Comparison of ENCODE assay signal across 23 mouse cellular contexts in the genomic region with DNA sequence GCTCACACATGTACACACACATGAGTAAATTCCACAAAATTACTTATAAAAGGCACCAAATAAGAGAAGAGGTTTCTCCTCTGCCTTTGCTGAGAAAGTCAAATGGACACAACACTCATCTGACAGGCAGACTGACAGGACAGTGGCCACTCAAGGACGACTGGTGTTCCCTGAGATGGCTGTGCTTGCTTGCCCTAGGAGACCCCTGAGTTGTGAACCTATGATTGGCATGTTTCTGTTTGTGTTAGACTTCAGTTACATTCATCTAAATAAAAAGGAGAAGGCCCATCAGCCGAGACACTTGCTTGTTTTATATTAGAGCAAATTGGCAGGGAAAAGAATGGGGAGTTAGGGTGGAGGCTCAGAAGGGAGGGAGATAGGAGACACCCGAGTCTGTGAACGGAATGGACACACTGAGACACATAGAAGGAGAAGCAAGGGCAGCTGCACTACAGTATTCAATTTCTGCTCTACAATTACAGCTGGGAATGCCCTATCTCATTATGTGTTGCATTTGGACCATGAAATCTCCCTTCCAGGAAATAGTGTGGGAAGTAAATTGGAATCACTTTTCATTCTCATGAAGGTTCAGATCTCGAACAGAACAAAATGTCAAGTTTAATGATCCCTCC.
DNase-seq lines count a peak whose midpoint lies in the region; ATAC-seq and TF ChIP-seq lines count a peak whose summit lies in the region.
"Had no signal": no experiment of that assay in that cellular context is flagged by ENCODE, and none has a peak within 500 bp of the region (broad histone marks: within the 10 kb centered on the region; RNA-seq: fewer than 3 reads in every experiment).

No protein-coding gene starts in this region.

- H3K9ac ChIP-seq in forebrain, embryonic 11.5 days (ENCODE audit: low read length), result no peak overlapping the region
- no peak overlapping the region for H3K9ac ChIP-seq in forebrain, embryonic 14.5 days (ENCODE audit: low read length)
- no peak overlapping the region for H3K9ac ChIP-seq in kidney, embryonic 14.5 days (ENCODE audit: low read depth, low read length)
- no peak overlapping the region for H3K9ac ChIP-seq in midbrain, postnatal 0 days (replicated peaks; ENCODE audit: low read length, poor library complexity, severe bottlenecking)
- H3K9ac ChIP-seq in midbrain, embryonic 11.5 days (ENCODE audit: low read length), result no peak overlapping the region
- H3K9ac ChIP-seq: embryonic facial prominence, embryonic 13.5 days; forebrain, embryonic 15.5 days; heart, embryonic 15.5 days had no signal

- H3K4me1 ChIP-seq in forebrain, embryonic 11.5 days (replicated peaks; ENCODE audit: control insufficient read depth, insufficient read depth, low read length), result no peaks in the 10 kb centered on the region
- H3K4me1 ChIP-seq in forebrain, embryonic 14.5 days (ENCODE audit: control insufficient read depth, insufficient read depth, low read length), result no peaks in the 10 kb centered on the region
- H3K4me1 ChIP-seq in kidney, embryonic 14.5 days (ENCODE audit: control insufficient read depth, insufficient read depth, low read length), result no peaks in the 10 kb centered on the region
- no peaks in the 10 kb centered on the region for H3K4me1 ChIP-seq in midbrain, postnatal 0 days (ENCODE audit: insufficient read depth, low read length)
- no peaks in the 10 kb centered on the region for H3K4me1 ChIP-seq in midbrain, embryonic 11.5 days (ENCODE audit: control insufficient read depth, insufficient read depth, low read length)
- H3K4me1 ChIP-seq: embryonic facial prominence, embryonic 13.5 days; forebrain, embryonic 15.5 days; heart, embryonic 15.5 days had no signal

- H3K27me3 ChIP-seq in forebrain, embryonic 11.5 days (ENCODE audit: control insufficient read depth, insufficient read depth, low read length), result no peaks in the 10 kb centered on the region
- no peaks in the 10 kb centered on the region for H3K27me3 ChIP-seq in forebrain, embryonic 14.5 days (replicated peaks; ENCODE audit: control insufficient read depth, insufficient read depth, low read length)
- H3K27me3 ChIP-seq in kidney, embryonic 14.5 days (ENCODE audit: control insufficient read depth, insufficient read depth, low read length), result no peaks in the 10 kb centered on the region
- no peaks in the 10 kb centered on the region for H3K27me3 ChIP-seq in midbrain, postnatal 0 days (ENCODE audit: insufficient read depth, low read length)
- no peaks in the 10 kb centered on the region for H3K27me3 ChIP-seq in midbrain, embryonic 11.5 days (ENCODE audit: control insufficient read depth, insufficient read depth, low read length)
- H3K27me3 ChIP-seq: embryonic facial prominence, embryonic 13.5 days; forebrain, embryonic 15.5 days; heart, embryonic 15.5 days; Patski had no signal

- no peak for TF ChIP-seq CTCF in midbrain, postnatal 0 days (IDR thresholded peaks at IDR 0.05)

- WGBS in forebrain, embryonic 11.5 days, result 64% methylated on average over 5 of the region's 5 CpGs
- WGBS in forebrain, embryonic 14.5 days, result 49% methylated on average over 5 of the region's 5 CpGs
- WGBS in kidney, embryonic 14.5 days, result 27% methylated on average over 5 of the region's 5 CpGs
- WGBS in midbrain, postnatal 0 days, result 60% methylated on average over 5 of the region's 5 CpGs
- 79% methylated on average over 5 of the region's 5 CpGs for WGBS in midbrain, embryonic 11.5 days

- no peaks in the 10 kb centered on the region for H3K9me3 ChIP-seq in forebrain, embryonic 11.5 days (ENCODE audit: control insufficient read depth, low read length)
- no peaks in the 10 kb centered on the region for H3K9me3 ChIP-seq in forebrain, embryonic 14.5 days (replicated peaks; ENCODE audit: control insufficient read depth, low read length)
- no peaks in the 10 kb centered on the region for H3K9me3 ChIP-seq in kidney, embryonic 14.5 days (ENCODE audit: control insufficient read depth, low read length)
- H3K9me3 ChIP-seq in midbrain, postnatal 0 days (ENCODE audit: low read length), result no peaks in the 10 kb centered on the region
- H3K9me3 ChIP-seq in midbrain, embryonic 11.5 days (ENCODE audit: control insufficient read depth, low read length), result no peaks in the 10 kb centered on the region
- H3K9me3 ChIP-seq: embryonic facial prominence, embryonic 13.5 days; forebrain, embryonic 15.5 days; heart, embryonic 15.5 days had no signal

- no peak overlapping the region for H3K4me2 ChIP-seq in forebrain, embryonic 11.5 days (ENCODE audit: low read depth, low read length, severe bottlenecking)
- no peak overlapping the region for H3K4me2 ChIP-seq in forebrain, embryonic 14.5 days (ENCODE audit: low read length)
- no peak overlapping the region for H3K4me2 ChIP-seq in kidney, embryonic 14.5 days (replicated peaks; ENCODE audit: low read depth, low read length)
- H3K4me2 ChIP-seq in midbrain, postnatal 0 days (ENCODE audit: low read depth, low read length, poor library complexity, severe bottlenecking), result no peak overlapping the region
- no peak overlapping the region for H3K4me2 ChIP-seq in midbrain, embryonic 11.5 days
- H3K4me2 ChIP-seq: embryonic facial prominence, embryonic 13.5 days; forebrain, embryonic 15.5 days; heart, embryonic 11.5 days; heart, embryonic 15.5 days had no signal

- ATAC-seq in forebrain, embryonic 11.5 days (replicated peaks; ENCODE audit: low FRiP score), result no peak
- no peak for ATAC-seq in forebrain, embryonic 14.5 days
- peak; percentile 81; the same call in 1 of the 2 replicates for ATAC-seq in kidney, embryonic 14.5 days (ENCODE audit: low FRiP score, low TSS enrichment)
- no peak for ATAC-seq in midbrain, postnatal 0 days (ENCODE audit: low FRiP score)
- no peak for ATAC-seq in midbrain, embryonic 11.5 days (ENCODE audit: low FRiP score)
- ATAC-seq: activated CD4-positive, CD25-positive, alpha-beta regulatory T cell, adult 4 months; forebrain, embryonic 15.5 days; hindbrain, embryonic 16.5 days; Patski had no signal

- peak; percentile 14 for DNase-seq in forebrain, embryonic 11.5 days (ENCODE audit: low spot score)
- DNase-seq in forebrain, embryonic 14.5 days (ENCODE audit: low spot score), result no peak
- DNase-seq in kidney, postnatal 25 days, result no peak
- DNase-seq in midbrain, postnatal 0 days (ENCODE audit: low spot score), result peak; percentile 31
- DNase-seq in midbrain, embryonic 11.5 days (ENCODE audit: low spot score, missing footprints), result no peak
- peak; percentile 12 for DNase-seq in retina, embryonic 14.5 days (ENCODE audit: low spot score)
- no peak for DNase-seq in left cerebral cortex, postnatal 25 days (ENCODE audit: low spot score in 2 of 2)
- DNase-seq: adrenal gland, adult 2 months; adrenal gland, postnatal 36 days; cerebellum, adult 11-12 months; cerebellum, adult 9-10 months; cerebellum, postnatal 25 days; gastrocnemius, postnatal 36 days; heart, adult 18-20 months; heart, postnatal 14 days had no signal

- intact Hi-C loops in left cerebral cortex, postnatal 25 days (cut with DNase I), result no loop called here

- no peaks in the 10 kb centered on the region for H3K36me3 ChIP-seq in forebrain, embryonic 11.5 days (ENCODE audit: control insufficient read depth, insufficient read depth, low read length)
- no peaks in the 10 kb centered on the region for H3K36me3 ChIP-seq in forebrain, embryonic 14.5 days (ENCODE audit: control insufficient read depth, insufficient read depth, low read length)
- no peaks in the 10 kb centered on the region for H3K36me3 ChIP-seq in kidney, embryonic 14.5 days (ENCODE audit: control insufficient read depth, insufficient read depth, low read length)
- H3K36me3 ChIP-seq in midbrain, postnatal 0 days (ENCODE audit: insufficient read depth, low read length), result no peaks in the 10 kb centered on the region
- H3K36me3 ChIP-seq in midbrain, embryonic 11.5 days (ENCODE audit: control insufficient read depth, insufficient read depth, low read length), result no peaks in the 10 kb centered on the region
- H3K36me3 ChIP-seq: embryonic facial prominence, embryonic 13.5 days; forebrain, embryonic 15.5 days; heart, embryonic 15.5 days had no signal

- no peak overlapping the region for H3K27ac ChIP-seq in forebrain, embryonic 11.5 days (ENCODE audit: low read depth, low read length)
- no peak overlapping the region for H3K27ac ChIP-seq in forebrain, embryonic 14.5 days (ENCODE audit: low read depth, low read length)
- H3K27ac ChIP-seq in kidney, embryonic 14.5 days (ENCODE audit: low read depth, low read length), result no peak overlapping the region
- no peak overlapping the region for H3K27ac ChIP-seq in midbrain, postnatal 0 days (ENCODE audit: low read depth, low read length)
- H3K27ac ChIP-seq in midbrain, embryonic 11.5 days (ENCODE audit: low read depth, low read length), result no peak overlapping the region
- H3K27ac ChIP-seq: embryonic facial prominence, embryonic 13.5 days; forebrain, embryonic 15.5 days; heart, embryonic 15.5 days had no signal

- no peak overlapping the region for H3K4me3 ChIP-seq in forebrain, embryonic 11.5 days (ENCODE audit: low read depth, low read length)
- no peak overlapping the region for H3K4me3 ChIP-seq in forebrain, embryonic 14.5 days (ENCODE audit: low read depth, low read length)
- H3K4me3 ChIP-seq in kidney, embryonic 14.5 days (ENCODE audit: low read length), result no peak overlapping the region
- no peak overlapping the region for H3K4me3 ChIP-seq in midbrain, postnatal 0 days (ENCODE audit: low read depth, low read length)
- H3K4me3 ChIP-seq in midbrain, embryonic 11.5 days (ENCODE audit: low read depth, low read length), result no peak overlapping the region
- H3K4me3 ChIP-seq: embryonic facial prominence, embryonic 13.5 days; forebrain, embryonic 15.5 days; heart, embryonic 15.5 days had no signal

Comparison
In these comparisons a context has a peak if more than half of its experiments do, and no peak if none do; other contexts are left out.
1. DNase-seq: peak in forebrain, embryonic 11.5 days (single experiment), midbrain, postnatal 0 days (single experiment) and retina, embryonic 14.5 days (single experiment); none in forebrain, embryonic 14.5 days (single experiment), kidney, postnatal 25 days (0 of 2), midbrain, embryonic 11.5 days (single experiment) and left cerebral cortex, postnatal 25 days (0 of 2).